ENCODE assay signal across 37 mouse cellular contexts in the genomic region with DNA sequence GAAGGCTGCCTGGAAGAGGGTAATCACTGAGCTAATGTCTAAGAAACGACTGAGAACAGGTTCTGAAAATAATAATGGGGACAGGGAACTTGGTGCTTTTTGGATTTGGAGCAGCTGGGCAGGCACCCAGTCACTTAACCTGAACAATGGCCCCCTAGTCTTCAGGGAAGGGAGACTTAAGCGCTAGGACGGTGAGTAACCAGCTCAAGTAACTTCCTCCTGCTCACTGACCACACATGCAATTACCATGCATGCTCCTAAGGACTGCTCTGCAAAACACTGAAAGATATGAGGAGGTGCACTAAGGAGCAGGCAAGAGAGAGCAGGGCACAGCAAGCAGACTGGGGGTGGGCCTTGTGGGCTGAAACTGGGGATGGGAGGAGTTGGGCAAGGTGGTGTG. TPM values are rescaled to one million over a fixed set of nuclear protein-coding genes. Genes with fewer than 3 reads are reported as not detected.
DNase-seq lines count a peak whose midpoint lies in the region; ATAC-seq lines count a peak whose summit lies in the region.
"Had no signal": no experiment of that assay in that cellular context is flagged by ENCODE, and none has a peak within 500 bp of the region (broad histone marks: within the 10 kb centered on the region; RNA-seq: fewer than 3 reads in every experiment).

No protein-coding gene starts in this region.

- no peaks in the 10 kb centered on the region for H3K9me3 ChIP-seq in forebrain, embryonic 10.5 days
- H3K9me3 ChIP-seq in forebrain, embryonic 13.5 days (replicated peaks) = no peaks in the 10 kb centered on the region
- no peaks in the 10 kb centered on the region for H3K9me3 ChIP-seq in midbrain, embryonic 11.5 days (ENCODE audit: control insufficient read depth, low read length)
- no peaks in the 10 kb centered on the region for H3K9me3 ChIP-seq in midbrain, embryonic 14.5 days (ENCODE audit: control insufficient read depth, low read length)
- H3K9me3 ChIP-seq: forebrain, embryonic 12.5 days; heart, embryonic 12.5 days; hindbrain, embryonic 15.5 days; limb, embryonic 10.5 days; limb, embryonic 15.5 days; liver, embryonic 13.5 days; neural tube, embryonic 12.5 days had no signal

- no peak; the same call in 1 of the 2 replicates for ATAC-seq in forebrain, embryonic 13.5 days
- no peak for ATAC-seq in midbrain, embryonic 11.5 days (ENCODE audit: low FRiP score)
- ATAC-seq in midbrain, embryonic 14.5 days (ENCODE audit: low FRiP score, low TSS enrichment) = no peak
- ATAC-seq in common myeloid progenitor, adult 5-6 weeks (replicated peaks; ENCODE audit: low read depth, poor library complexity, severe bottlenecking) = 0 out of 2 replicates have a peak, but pooled peaks have one; percentile 12
- ATAC-seq: CD4-positive, CD25-positive, alpha-beta regulatory T cell, adult 4 months; lung, postnatal 0 days; Patski had no signal

- DNase-seq in forebrain, embryonic 10.5 days (ENCODE audit: extremely low spot score, low spot score) = no peak
- peak; percentile 70 for DNase-seq in midbrain, embryonic 11.5 days (ENCODE audit: low spot score, missing footprints)
- DNase-seq in midbrain, embryonic 14.5 days = no peak
- no peak for DNase-seq in thymus, postnatal 10 days (ENCODE audit: low spot score in 2 of 2)
- no peak for DNase-seq in adrenal gland, postnatal 14 days
- DNase-seq: adrenal gland, postnatal 10 days; cerebellum, adult 11 months; cerebellum, adult 9-10 months; cerebellum, postnatal 36 days; embryo, embryonic 11 days; gastrocnemius, adult 2 months; gastrocnemius, postnatal 36 days; heart, adult 2 months; kidney, adult 2 months; kidney, postnatal 4 days; layer of hippocampus, postnatal 36 days; liver, embryonic 13.5 days; lung, adult 18-20 months; lung, postnatal 4 days; right cerebral cortex, adult 18-20 months; right cerebral cortex, postnatal 4 days; thymus, adult 2 months; thymus, postnatal 4 days had no signal

- WGBS in forebrain, embryonic 10.5 days = 73% methylated on average over 3 of the region's 3 CpGs
- WGBS in forebrain, embryonic 13.5 days = 59% methylated on average over 3 of the region's 3 CpGs
- 72% methylated on average over 3 of the region's 3 CpGs for WGBS in midbrain, embryonic 11.5 days
- WGBS in midbrain, embryonic 14.5 days = 64% methylated on average over 3 of the region's 3 CpGs

- peak overlapping the region; percentile 82 for H3K27ac ChIP-seq in forebrain, embryonic 10.5 days
- H3K27ac ChIP-seq in forebrain, embryonic 13.5 days = no peak overlapping the region
- no peak overlapping the region for H3K27ac ChIP-seq in midbrain, embryonic 11.5 days (ENCODE audit: low read depth, low read length)
- no peak overlapping the region for H3K27ac ChIP-seq in midbrain, embryonic 14.5 days (replicated peaks; ENCODE audit: low read depth, low read length)
- H3K27ac ChIP-seq: forebrain, embryonic 12.5 days; gastrocnemius, adult 2 months; heart, adult 2 months; hindbrain, embryonic 15.5 days; kidney, postnatal 0 days; limb, embryonic 15.5 days; liver, embryonic 13.5 days; neural tube, embryonic 12.5 days had no signal

- H3K4me3 ChIP-seq in forebrain, embryonic 10.5 days = no peak overlapping the region
- H3K4me3 ChIP-seq in forebrain, embryonic 13.5 days = no peak overlapping the region
- H3K4me3 ChIP-seq in midbrain, embryonic 11.5 days (ENCODE audit: low read depth, low read length) = no peak overlapping the region
- no peak overlapping the region for H3K4me3 ChIP-seq in midbrain, embryonic 14.5 days (replicated peaks; ENCODE audit: low read depth, low read length)
- H3K4me3 ChIP-seq: erythroblast, embryonic 14.5 days; forebrain, embryonic 12.5 days; gastrocnemius, adult 2 months; heart, adult 2 months; heart, embryonic 12.5 days; hindbrain, embryonic 15.5 days; limb, embryonic 10.5 days; limb, embryonic 15.5 days; liver, embryonic 13.5 days; myocyte; neural tube, embryonic 12.5 days had no signal

- no peak overlapping the region for H3K9ac ChIP-seq in forebrain, embryonic 13.5 days
- H3K9ac ChIP-seq in midbrain, embryonic 11.5 days (ENCODE audit: low read length) = no peak overlapping the region
- H3K9ac ChIP-seq in midbrain, embryonic 14.5 days (replicated peaks; ENCODE audit: low read length) = no peak overlapping the region
- H3K9ac ChIP-seq: forebrain, embryonic 12.5 days; hindbrain, embryonic 15.5 days; limb, embryonic 15.5 days; liver, embryonic 13.5 days; neural tube, embryonic 12.5 days had no signal

- no peak overlapping the region for H3K4me2 ChIP-seq in forebrain, embryonic 13.5 days
- no peak overlapping the region for H3K4me2 ChIP-seq in midbrain, embryonic 11.5 days
- no peak overlapping the region for H3K4me2 ChIP-seq in midbrain, embryonic 14.5 days (ENCODE audit: low read length)
- H3K4me2 ChIP-seq: liver, embryonic 13.5 days had no signal

- peaks cover 50% of the 10 kb centered on the region for H3K27me3 ChIP-seq in forebrain, embryonic 10.5 days (ENCODE audit: poor library complexity, severe bottlenecking)
- 0 out of 2 replicates have a peak, but pooled peaks cover 8% of the 10 kb centered on the region for H3K27me3 ChIP-seq in forebrain, embryonic 13.5 days
- no peaks in the 10 kb centered on the region for H3K27me3 ChIP-seq in midbrain, embryonic 11.5 days (ENCODE audit: control insufficient read depth, insufficient read depth, low read length)
- no peaks in the 10 kb centered on the region for H3K27me3 ChIP-seq in midbrain, embryonic 14.5 days (ENCODE audit: control insufficient read depth, insufficient read depth, low read length)
- H3K27me3 ChIP-seq: hindbrain, embryonic 15.5 days; limb, embryonic 15.5 days; liver, embryonic 13.5 days; neural tube, embryonic 12.5 days; Patski had no signal

- peaks cover 59% of the 10 kb centered on the region for H3K4me1 ChIP-seq in forebrain, embryonic 10.5 days
- peaks cover 14% of the 10 kb centered on the region for H3K4me1 ChIP-seq in forebrain, embryonic 13.5 days
- peaks cover 18% of the 10 kb centered on the region for H3K4me1 ChIP-seq in midbrain, embryonic 11.5 days (ENCODE audit: control insufficient read depth, insufficient read depth, low read length)
- peaks cover 17% of the 10 kb centered on the region for H3K4me1 ChIP-seq in midbrain, embryonic 14.5 days (ENCODE audit: control insufficient read depth, insufficient read depth, low read length)

- no peaks in the 10 kb centered on the region for H3K36me3 ChIP-seq in forebrain, embryonic 10.5 days (replicated peaks)
- no peaks in the 10 kb centered on the region for H3K36me3 ChIP-seq in forebrain, embryonic 13.5 days (ENCODE audit: poor library complexity, severe bottlenecking)
- H3K36me3 ChIP-seq in midbrain, embryonic 11.5 days (ENCODE audit: control insufficient read depth, insufficient read depth, low read length) = no peaks in the 10 kb centered on the region
- H3K36me3 ChIP-seq in midbrain, embryonic 14.5 days (ENCODE audit: control insufficient read depth, insufficient read depth, low read length) = no peaks in the 10 kb centered on the region
- H3K36me3 ChIP-seq: forebrain, embryonic 12.5 days; heart, embryonic 12.5 days; hindbrain, embryonic 15.5 days; limb, embryonic 10.5 days; limb, embryonic 15.5 days; liver, embryonic 13.5 days; neural tube, embryonic 12.5 days had no signal

RNA-seq across cellular contexts. Expression of a gene that starts 39.2 kb away (rescaled TPM):
- 3.1 and 3.2 TPM in 2 replicates for polyA plus RNA-seq in forebrain, embryonic 10.5 days (2016; fragmentation: Nextera tagmentation; extraction: Ambion mirVana)
- 6.8 and 8.1 TPM in 2 replicates for polyA plus RNA-seq in forebrain, embryonic 13.5 days (2015; fragmentation: Nextera tagmentation; extraction: Ambion mirVana)
- polyA plus RNA-seq in midbrain, embryonic 11.5 days (2014; fragmentation: Nextera tagmentation; extraction: Ambion mirVana) = 1.7 and 2.1 TPM in 2 replicates
- polyA plus RNA-seq in midbrain, embryonic 14.5 days (2014; fragmentation: Nextera tagmentation; extraction: Ambion mirVana) = 3.8 and 4.6 TPM in 2 replicates
- total RNA-seq in common myeloid progenitor, adult 5-6 weeks (2017) = 4.3 and 4.6 TPM in 2 replicates
- 67.2 and 108 TPM in 2 replicates for total RNA-seq in adrenal gland, postnatal 14 days (2021)
